Mouse (Mus musculus) thymus, adult 2 months (tissue): ENCODE results near the gene Ccdc106.
"Not testable (repeated sequence)": the region's sequence is repeated elsewhere in the genome, so short reads cannot be mapped to it uniquely, and the experiment has no call there.

Experiments used
- CTCF ChIP-seq: fragments of 200-500 bp; IDR thresholded peaks from 2 replicates; pipeline ENCODE4 v1.5.1; 2012; ENCODE audit warnings: mild to moderate bottlenecking, control low read depth, low read length, moderate library complexity, borderline replicate concordance; ENCODE audit not compliant: control insufficient read depth, poor library complexity, insufficient read depth; ENCODE audit errors: extremely low read depth
- POLR2A ChIP-seq: fragments of 200-500 bp; IDR thresholded peaks from 2 replicates; pipeline ENCODE4 v1.6.1; 2012; ENCODE audit warnings: mild to moderate bottlenecking, low read length, control low read depth, moderate library complexity; ENCODE audit not compliant: control insufficient read depth, poor library complexity, insufficient read depth; ENCODE audit errors: extremely low read depth

DNA sequence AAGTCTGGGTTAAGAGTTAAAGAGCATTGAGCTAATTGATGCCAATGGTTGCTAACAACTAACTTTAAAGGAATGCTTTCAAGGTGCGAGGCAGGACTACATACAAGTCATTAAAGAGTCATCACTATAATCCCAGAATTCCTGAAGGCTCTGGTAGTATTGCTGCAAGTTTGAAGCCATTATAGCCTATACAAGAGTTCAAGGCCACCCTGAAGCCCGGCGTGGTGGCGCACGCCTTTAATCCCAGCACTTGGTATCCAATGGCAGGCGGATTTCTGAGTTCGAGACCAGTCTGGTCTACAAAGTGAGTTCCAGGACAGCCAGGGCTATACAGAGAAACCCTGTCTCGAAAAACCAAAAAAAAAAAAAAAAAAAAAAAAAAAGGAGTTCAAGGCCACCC lies 777 bp upstream of the Ccdc106 start:
- TF ChIP-seq POLR2A, CTCF: not testable (repeated sequence)
